Mouse (Mus musculus): ENCODE measurements at regions not wholly inside any gene's neighbourhood (a gene's known extent, or its start where the extent isn't known, plus 50 kb on each side); places are given as distances from the start of the nearest gene placed in this dataset.

DNA sequence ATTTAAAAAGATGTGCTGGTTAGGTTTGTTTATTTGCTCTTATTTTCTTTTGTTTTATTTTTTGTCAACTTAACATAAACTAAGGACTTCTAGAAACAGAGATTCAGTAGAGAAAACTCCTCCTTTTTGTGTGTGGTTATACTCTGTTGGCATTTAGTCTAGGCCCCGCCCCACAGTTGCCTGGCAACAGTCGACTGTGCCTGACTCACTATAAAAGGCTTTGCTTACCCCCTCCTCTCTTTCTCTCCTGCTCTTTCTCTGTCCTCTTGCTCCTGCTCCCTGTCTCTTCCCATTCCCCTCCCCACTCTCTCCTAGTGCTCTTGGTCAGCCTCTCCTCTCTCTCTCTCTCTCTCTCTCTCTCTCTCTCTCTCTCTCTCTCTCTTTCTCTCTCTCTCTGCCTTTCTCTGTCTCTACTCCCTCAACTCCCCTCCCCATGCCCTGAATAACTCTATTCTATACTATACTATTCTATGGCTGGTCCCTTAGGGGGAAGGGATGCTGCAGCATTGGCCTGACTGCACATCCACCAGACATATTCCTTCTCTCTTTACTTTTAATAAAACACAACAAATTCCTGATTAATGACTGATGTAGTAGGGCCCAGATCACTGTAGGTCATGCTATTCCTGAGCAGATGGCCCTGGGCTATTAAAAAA is 76.6 kb upstream of the Fscb start:
- H3K4me2 ChIP-seq, result no peak overlapping the region
- H3K27me3 ChIP-seq, result no peaks in the 10 kb centered on the region
- peak; percentile 86; the same call in 1 of the 2 replicates for ATAC-seq
- H3K9me3 ChIP-seq (replicated peaks), result no peaks in the 10 kb centered on the region
- WGBS, result 17% methylated on average over 2 of the region's 2 CpGs
- no peak overlapping the region for H3K9ac ChIP-seq
- no peaks in the 10 kb centered on the region for H3K36me3 ChIP-seq (ENCODE audit: poor library complexity, severe bottlenecking)
- H3K27ac ChIP-seq, result no peak overlapping the region
- H3K4me1 ChIP-seq, result no peaks in the 10 kb centered on the region
- H3K4me3 ChIP-seq, result no peak overlapping the region

GRCm38 (mm10) chr12:64541111-64541510 is 66.6 kb upstream of the Fscb start:
- WGBS, result 87% methylated on average over 3 of the region's 3 CpGs
- H3K36me3 ChIP-seq (ENCODE audit: poor library complexity, severe bottlenecking), result no peaks in the 10 kb centered on the region
- no peaks in the 10 kb centered on the region for H3K27me3 ChIP-seq
- H3K4me1 ChIP-seq, result no peaks in the 10 kb centered on the region
- ATAC-seq, result no peak
- H3K4me3 ChIP-seq, result no peak overlapping the region
- no peak overlapping the region for H3K9ac ChIP-seq
- no peak overlapping the region for H3K27ac ChIP-seq
- H3K4me2 ChIP-seq, result no peak overlapping the region
- no peaks in the 10 kb centered on the region for H3K9me3 ChIP-seq (replicated peaks)

Data from forebrain, embryonic 13.5 days (tissue).